Mouse (Mus musculus) limb, embryonic 15.5 days (tissue): ENCODE results near the gene Ucn. TPM values are rescaled to one million over a fixed set of nuclear protein-coding genes. Genes with fewer than 3 reads are reported as not detected.

Source experiments
- ATAC-seq: fragments of 200-750 bp; cut with Nextera tagmentation; 2 replicates; pipeline ENCODE4 v1.8.0; 2017; ENCODE audit warnings: low read depth, moderate TSS enrichment; ENCODE audit not compliant: insufficient number of reproducible peaks, low FRiP score, low TSS enrichment
- H3K27ac ChIP-seq: fragments of 300-500 bp; sonication (generic); 2 replicates; pipeline ENCODE4 v1.5.1; 2015; ENCODE audit warnings: moderate library complexity, mild to moderate bottlenecking, inconsistent platforms
- H3K27me3 ChIP-seq: fragments of 300-500 bp; sonication (generic); 2 replicates; pipeline ENCODE4 v1.6.1; 2015; ENCODE audit warnings: inconsistent platforms
- H3K36me3 ChIP-seq: fragments of 300-500 bp; sonication (generic); 2 replicates; pipeline ENCODE4 v1.6.1; 2015; ENCODE audit warnings: inconsistent platforms
- H3K4me1 ChIP-seq: fragments of 300-500 bp; sonication (generic); 2 replicates; pipeline ENCODE4 v1.6.1; 2015; ENCODE audit warnings: inconsistent platforms
- H3K4me2 ChIP-seq: fragments of 300-500 bp; sonication (generic); 2 replicates; pipeline ENCODE4 v1.6.1; 2015; ENCODE audit warnings: mild to moderate bottlenecking, inconsistent platforms
- H3K4me3 ChIP-seq: fragments of 300-500 bp; sonication (generic); 2 replicates; pipeline ENCODE4 v1.5.1; 2015; ENCODE audit warnings: mild to moderate bottlenecking, inconsistent platforms
- H3K9ac ChIP-seq: fragments of 300-500 bp; sonication (generic); 2 replicates; pipeline ENCODE4 v1.6.1; 2015; ENCODE audit warnings: inconsistent platforms
- H3K9me3 ChIP-seq: fragments of 300-500 bp; sonication (generic); 2 replicates; pipeline ENCODE4 v1.6.1; 2016; ENCODE audit warnings: inconsistent platforms
- WGBS: fragments of 180-500 bp; shearing (Covaris S2); methylation state at CpG from one replicate; pipeline ENCODE4 v1.1.7; 2015; 5-methylcytosine and 5-hydroxymethylcytosine counted together
- polyA plus RNA-seq: library from polyadenylated mRNA; unstranded; fragments of >200 nt; fragmentation: Nextera tagmentation; extraction: Ambion mirVana; gene quantifications from 2 replicates; pipeline ENCODE4 v1.2.1, GENCODE M21; 2015

The Ucn gene
- polyA plus RNA-seq, 1 experiment from 2014 or later = not detected

DNA sequence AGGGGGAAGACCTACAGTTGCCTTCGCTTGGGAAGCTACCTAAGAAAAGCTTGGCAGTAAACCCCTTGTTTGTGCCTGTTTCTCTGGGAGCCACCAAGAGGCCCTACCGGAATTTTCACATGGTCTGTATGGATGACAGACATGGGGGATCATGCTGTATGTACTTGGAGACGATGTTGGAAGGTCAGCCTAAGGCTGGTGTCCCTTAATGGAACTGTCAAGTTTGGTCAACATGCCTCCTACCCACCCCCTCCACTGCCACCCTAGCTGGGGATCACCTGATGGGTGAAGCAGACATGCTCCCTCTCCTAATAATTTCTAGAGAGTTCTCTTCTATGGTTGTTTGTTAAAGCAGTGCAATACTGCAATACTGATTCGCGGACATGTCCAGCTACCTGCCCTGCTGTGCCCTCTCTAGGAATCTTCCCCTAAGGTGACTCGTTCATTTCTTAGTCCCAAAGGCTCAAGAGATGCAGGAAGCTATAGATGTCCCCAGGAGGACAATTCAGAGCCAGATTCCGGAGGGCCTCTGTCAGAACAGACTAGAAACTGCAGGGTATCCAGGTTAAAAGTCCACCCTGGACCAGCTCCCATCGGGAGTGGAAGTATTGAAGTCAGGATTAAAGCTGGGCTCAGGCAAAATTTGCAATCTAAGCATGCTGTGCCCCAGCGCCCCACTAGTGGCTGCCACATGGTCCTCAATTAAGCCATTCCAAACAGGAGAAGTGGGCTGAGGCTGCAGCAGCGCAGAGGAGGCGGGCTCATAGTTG lies 42.7 kb downstream of the Ucn start:
- Histone ChIP-seq H3K9me3 (no peaks in the 10 kb centered on the region), H3K27me3 (peaks cover 81% of the 10 kb centered on the region), H3K4me3 (peak overlapping the region; percentile 28; the same call in 1 of the 2 replicates), H3K36me3 (no peaks in the 10 kb centered on the region), H3K27ac (no peak overlapping the region), H3K4me2 (peak overlapping the region; percentile 84), H3K9ac (no peak overlapping the region), H3K4me1 (peaks cover 38% of the 10 kb centered on the region)
- WGBS = 21% methylated on average over 11 of the region's 11 CpGs
- no peak for ATAC-seq

DNA sequence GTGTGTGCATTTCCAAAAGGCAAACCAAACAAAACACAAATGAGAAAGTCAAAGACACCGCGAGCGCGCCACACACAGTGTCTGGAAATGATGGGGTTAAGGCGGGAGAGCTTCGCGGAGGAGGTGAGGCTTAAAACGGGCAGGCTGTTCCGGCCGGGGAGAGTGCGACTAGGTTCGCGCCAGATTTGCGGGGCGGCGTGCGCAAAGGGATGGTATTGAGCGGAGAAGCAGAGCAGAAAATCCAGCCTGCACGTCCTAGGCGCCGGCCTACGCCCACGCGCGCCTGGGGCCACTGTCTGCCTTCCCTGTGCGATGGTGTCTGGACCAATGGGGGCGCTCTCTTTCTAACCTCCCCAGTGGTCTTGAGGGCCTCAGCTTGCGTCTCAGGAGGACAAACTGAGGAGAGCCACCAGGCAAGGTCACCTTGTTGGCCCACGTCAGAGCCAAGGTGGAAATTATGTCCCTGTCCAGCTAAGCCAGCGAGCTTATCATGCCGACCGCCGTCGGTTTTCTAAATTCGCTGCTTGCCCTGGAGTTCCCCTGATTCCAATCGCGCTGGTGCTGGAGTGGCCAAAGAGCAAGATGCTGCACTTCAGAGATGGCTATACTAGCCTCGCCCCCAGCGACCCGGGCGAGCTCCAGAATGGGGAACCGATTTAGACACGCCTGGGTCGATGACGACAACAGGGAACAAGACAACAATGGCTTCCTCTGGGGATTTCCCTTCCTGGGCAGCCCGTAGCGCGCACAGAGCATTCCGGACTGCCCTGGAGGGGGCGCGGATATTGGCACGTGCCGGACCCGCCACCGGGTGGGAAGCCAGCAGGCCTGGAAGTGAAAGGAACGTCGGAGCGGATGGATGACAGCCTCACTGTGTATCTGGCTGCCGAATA lies 43.6 kb downstream of the Ucn start:
- no peak overlapping the region for H3K9ac ChIP-seq
- under 1% methylated on average over 59 of the region's 59 CpGs for WGBS

DNA sequence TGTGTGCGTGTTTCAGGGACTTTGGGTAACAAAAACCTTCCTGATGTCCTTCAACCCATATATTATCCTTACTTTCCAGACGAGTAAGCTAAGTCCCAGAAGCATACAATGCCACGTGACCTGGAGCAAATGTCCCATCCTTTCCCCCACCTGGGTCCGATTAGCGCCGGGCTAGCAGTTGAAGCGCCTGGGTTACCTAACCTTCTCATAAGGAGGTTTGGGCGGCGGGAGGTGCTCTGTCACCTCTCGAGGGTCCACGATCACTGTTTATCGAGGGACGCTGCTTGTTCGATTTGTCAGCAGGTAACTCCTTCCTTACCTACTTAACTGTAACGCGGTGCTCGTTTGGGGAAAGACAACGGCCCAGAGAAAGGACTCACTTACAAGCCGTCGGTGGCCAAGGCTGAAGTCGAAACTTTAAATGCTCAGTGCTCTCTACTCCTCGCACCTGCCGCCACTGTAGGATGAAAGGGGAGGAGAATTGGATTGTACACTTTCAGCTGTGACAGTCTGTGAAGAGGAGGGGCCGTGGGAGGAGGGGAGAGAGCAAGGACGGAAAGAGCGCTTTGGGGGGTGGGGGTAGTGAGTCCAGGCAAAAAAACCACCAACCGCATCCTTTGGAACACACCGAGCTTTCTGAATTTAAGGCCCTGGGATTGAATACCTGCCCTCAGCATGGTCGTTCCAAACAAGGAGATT lies 44.4 kb downstream of the Ucn start:
- H3K4me1 ChIP-seq = peaks cover 38% of the 10 kb centered on the region
- H3K9me3 ChIP-seq = no peaks in the 10 kb centered on the region
- peaks cover 98% of the 10 kb centered on the region for H3K27me3 ChIP-seq
- peak overlapping the region; percentile 45 for H3K4me3 ChIP-seq
- H3K36me3 ChIP-seq = no peaks in the 10 kb centered on the region
- peak overlapping the region; percentile 84 for H3K4me2 ChIP-seq
- no peak overlapping the region for H3K9ac ChIP-seq
- WGBS = 3% methylated on average over 29 of the region's 29 CpGs
- ATAC-seq = no peak
- H3K27ac ChIP-seq = no peak overlapping the region

More for the DNA sequence above, 43.6 kb downstream of the Ucn start:
- no peak for ATAC-seq
- Histone ChIP-seq H3K27ac (no peak overlapping the region), H3K36me3 (no peaks in the 10 kb centered on the region), H3K4me3 (peak overlapping the region; percentile 28), H3K4me1 (peaks cover 38% of the 10 kb centered on the region), H3K27me3 (peaks cover 90% of the 10 kb centered on the region), H3K4me2 (peak overlapping the region; percentile 84), H3K9me3 (no peaks in the 10 kb centered on the region)

DNA sequence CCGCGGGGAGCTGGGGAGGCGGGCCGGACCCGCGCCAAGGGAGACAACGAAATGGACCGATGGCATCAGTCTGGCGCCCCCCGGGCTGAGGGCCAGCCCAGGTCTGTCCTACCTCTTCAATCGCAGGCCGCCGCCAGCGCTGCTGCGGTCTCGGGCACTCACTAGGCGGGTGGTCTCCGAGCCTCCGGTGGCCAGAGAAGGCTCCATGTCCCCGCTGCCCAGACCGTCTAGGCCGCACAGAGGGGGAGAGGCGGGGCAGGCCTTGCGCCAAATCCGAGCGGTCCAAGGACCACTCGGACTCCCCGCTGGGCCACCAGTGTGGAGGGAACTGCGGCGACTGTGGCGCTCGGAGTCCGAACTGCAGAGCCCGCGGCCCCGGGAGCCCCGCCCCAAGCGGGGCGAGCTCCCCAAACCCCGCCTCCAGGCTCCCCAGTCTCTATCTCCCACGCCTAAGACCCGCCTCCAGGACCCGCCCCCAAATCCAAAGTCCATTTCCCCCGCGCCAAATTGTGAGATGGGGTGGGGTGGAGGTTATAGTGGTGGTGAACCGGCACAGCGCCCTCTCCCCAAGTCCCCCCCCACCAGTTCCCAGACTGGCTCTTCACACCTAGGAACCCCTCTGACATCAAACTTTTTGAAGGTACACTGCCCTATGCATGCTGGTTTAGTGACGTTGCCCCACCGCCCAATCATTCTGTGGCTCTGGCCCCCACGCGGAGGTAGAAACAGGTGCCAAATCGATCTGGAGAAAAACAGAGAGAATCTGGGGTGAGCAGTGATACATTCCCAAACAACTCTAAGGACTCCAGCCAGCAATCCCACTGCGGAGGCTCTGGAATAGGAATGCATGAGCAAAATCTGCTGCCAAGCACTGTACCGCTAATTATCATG lies 45.2 kb downstream of the Ucn start:
- peak; percentile 49; the same call in 1 of the 2 replicates for ATAC-seq
- Histone ChIP-seq H3K9me3 (no peaks in the 10 kb centered on the region), H3K27ac (no peak overlapping the region), H3K4me1 (peaks cover 38% of the 10 kb centered on the region), H3K9ac (no peak overlapping the region), H3K36me3 (no peaks in the 10 kb centered on the region), H3K4me2 (peak overlapping the region; percentile 84), H3K27me3 (peaks cover 99% of the 10 kb centered on the region), H3K4me3 (peak overlapping the region; percentile 45)
- under 1% methylated on average over 48 of the region's 54 CpGs for WGBS

DNA sequence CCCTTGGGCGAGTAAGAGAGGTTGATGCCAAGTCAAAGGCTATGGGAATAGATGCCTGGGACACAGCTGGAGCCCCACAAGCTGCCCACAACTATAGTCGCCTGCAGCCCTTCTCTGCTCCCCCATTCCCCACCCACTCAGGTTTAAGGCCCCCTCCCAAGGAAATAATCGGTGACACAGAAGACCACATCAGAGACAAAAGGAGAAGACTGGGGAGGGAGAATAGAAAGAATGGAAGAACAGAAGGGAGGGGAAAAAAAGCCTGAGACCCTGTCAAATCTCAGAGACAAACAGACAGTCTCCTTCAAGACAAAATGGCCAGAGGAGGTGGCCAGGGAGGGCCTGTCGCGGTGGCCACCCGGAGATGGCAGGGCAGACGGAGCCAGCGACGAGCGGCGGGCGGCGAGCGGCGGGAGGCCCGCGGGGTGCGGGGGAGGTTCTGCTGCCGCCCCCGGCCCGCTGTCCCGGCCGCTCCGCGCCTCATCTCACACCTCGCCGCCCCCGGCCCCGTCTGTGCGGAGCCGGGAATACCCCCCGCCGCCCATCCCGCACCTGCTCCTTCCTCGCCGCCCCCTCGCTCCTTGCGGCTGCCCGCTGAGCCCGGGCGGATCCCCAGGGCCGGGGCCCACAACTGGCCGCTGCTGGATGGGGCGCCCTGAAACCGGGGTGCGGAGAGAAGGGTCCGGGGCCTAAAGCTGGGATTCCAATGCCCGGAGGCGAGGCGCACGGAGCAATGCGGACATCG lies 46.2 kb downstream of the Ucn start:
- Histone ChIP-seq H3K4me3 (peak overlapping the region; percentile 45), H3K4me2 (peak overlapping the region; percentile 84), H3K9me3 (no peaks in the 10 kb centered on the region), H3K36me3 (no peaks in the 10 kb centered on the region), H3K9ac (no peak overlapping the region), H3K27ac (no peak overlapping the region), H3K4me1 (peaks cover 38% of the 10 kb centered on the region), H3K27me3 (peaks cover 97% of the 10 kb centered on the region)
- 2% methylated on average over 47 of the region's 53 CpGs for WGBS
- no peak for ATAC-seq

Other genes starting within 250 kb of the Ucn start
- gene Ost4, start 231.0 kb downstream of the Ucn start, polyA plus RNA-seq = 464 and 505 TPM in 2 replicates
- 274 and 287 TPM in 2 replicates for gene Emilin1, start 225.4 kb downstream of the Ucn start, polyA plus RNA-seq
- gene Khk, start 217.4 kb downstream of the Ucn start, polyA plus RNA-seq = 23.6 and 28.1 TPM in 2 replicates
- 21.0 and 31.7 TPM in 2 replicates for gene Cgref1, start 193.2 kb downstream of the Ucn start, polyA plus RNA-seq
- 128 and 137 TPM in 2 replicates for gene Preb, start 178.5 kb downstream of the Ucn start, polyA plus RNA-seq
- 0.04 and 0.06 TPM in 2 replicates for gene Tcf23, start 170.2 kb downstream of the Ucn start, polyA plus RNA-seq
- gene Atraid, start 90.5 kb downstream of the Ucn start, polyA plus RNA-seq = 179 and 184 TPM in 2 replicates
- 10.9 and 14.6 TPM in 2 replicates for gene Slc5a6, start 89.9 kb downstream of the Ucn start, polyA plus RNA-seq
- 25.1 and 26.3 TPM in 2 replicates for gene Cad, start 84.0 kb downstream of the Ucn start, polyA plus RNA-seq
- not detected in 2 replicates for gene Dnajc5g, start 32.5 kb downstream of the Ucn start, polyA plus RNA-seq
- 0.50 and 0.66 TPM in 2 replicates for gene Slc30a3, start 30.6 kb downstream of the Ucn start, polyA plus RNA-seq
- gene Trim54, start 22.1 kb downstream of the Ucn start, polyA plus RNA-seq = 7.6 and 21.7 TPM in 2 replicates
- gene Mpv17, start 15.4 kb upstream of the Ucn start, polyA plus RNA-seq = 64.0 and 70.5 TPM in 2 replicates
- gene Gm29609, start 41.1 kb upstream of the Ucn start, polyA plus RNA-seq = 1.2 and 1.3 TPM in 2 replicates
- gene Gtf3c2, start 41.3 kb upstream of the Ucn start, polyA plus RNA-seq = 59.1 and 65.6 TPM in 2 replicates
- 141 and 154 TPM in 2 replicates for gene Snx17, start 54.4 kb upstream of the Ucn start, polyA plus RNA-seq
- gene Eif2b4, start 54.6 kb upstream of the Ucn start, polyA plus RNA-seq = 64.2 and 69.0 TPM in 2 replicates
- gene Zfp513, start 63.5 kb upstream of the Ucn start, polyA plus RNA-seq = 8.2 and 9.0 TPM in 2 replicates
- gene Ppm1g, start 81.9 kb upstream of the Ucn start, polyA plus RNA-seq = 102 and 106 TPM in 2 replicates
- gene Nrbp1, start 102.0 kb upstream of the Ucn start, polyA plus RNA-seq = 167 and 183 TPM in 2 replicates
- gene Gm9970, start 102.4 kb upstream of the Ucn start, polyA plus RNA-seq = 0.50 TPM in 1 of 2 replicates, not detected in the other
- gene Krtcap3, start 112.9 kb upstream of the Ucn start, polyA plus RNA-seq = 9.6 and 12.8 TPM in 2 replicates
- 30.5 and 36.1 TPM in 2 replicates for gene Ift172, start 152.3 kb upstream of the Ucn start, polyA plus RNA-seq
- 63.2 and 76.9 TPM in 2 replicates for gene Fndc4, start 157.3 kb upstream of the Ucn start, polyA plus RNA-seq
- 0.11 TPM in 1 of 2 replicates, not detected in the other for gene Gckr, start 158.6 kb upstream of the Ucn start, polyA plus RNA-seq